Mouse (Mus musculus) cortical plate, adult 2 months (tissue): ENCODE measurements around the gene Sqor.

Experiments
- CTCF ChIP-seq: fragments of 200-500 bp; IDR thresholded peaks from 2 replicates; pipeline ENCODE4 v1.5.1; 2011; ENCODE audit warnings: mild to moderate bottlenecking, control low read depth, low read length; ENCODE audit not compliant: insufficient read depth; ENCODE audit errors: extremely low read depth
- POLR2A ChIP-seq: fragments of 200-500 bp; IDR thresholded peaks from 2 replicates; pipeline ENCODE4 v1.6.1; 2011; ENCODE audit warnings: mild to moderate bottlenecking, low read length, control low read depth; ENCODE audit not compliant: insufficient read depth; ENCODE audit errors: extremely low read depth

DNA sequence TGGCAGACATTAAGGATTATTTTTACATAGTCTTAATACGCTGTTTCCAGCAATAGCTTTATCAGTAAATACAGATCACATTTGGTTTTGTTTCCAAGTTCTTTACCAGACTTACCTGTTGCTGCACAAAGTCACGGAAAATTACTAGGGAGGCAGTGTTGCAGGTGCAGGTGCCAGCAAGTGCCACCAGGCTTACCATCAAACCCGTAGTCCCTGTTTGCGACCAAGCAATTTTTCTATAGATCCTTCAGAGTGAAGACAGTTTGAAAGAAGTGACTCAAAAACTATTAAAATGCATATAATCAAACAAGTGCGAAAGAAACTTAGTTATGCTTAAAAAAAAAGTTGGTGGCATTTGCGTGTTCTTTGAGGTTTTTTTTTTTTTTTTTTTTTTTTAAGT, 511 bp upstream of the Sqor start:
- TF ChIP-seq POLR2A (no peak), CTCF (no peak)
